Mouse (Mus musculus): ENCODE data around the gene Gbx1. TPM values are rescaled to one million over a fixed set of nuclear protein-coding genes. Genes with fewer than 3 reads are reported as not detected.

Gene Gbx1
- polyA plus RNA-seq, 1 experiment from 2014 or later = 0.04 TPM

DNA sequence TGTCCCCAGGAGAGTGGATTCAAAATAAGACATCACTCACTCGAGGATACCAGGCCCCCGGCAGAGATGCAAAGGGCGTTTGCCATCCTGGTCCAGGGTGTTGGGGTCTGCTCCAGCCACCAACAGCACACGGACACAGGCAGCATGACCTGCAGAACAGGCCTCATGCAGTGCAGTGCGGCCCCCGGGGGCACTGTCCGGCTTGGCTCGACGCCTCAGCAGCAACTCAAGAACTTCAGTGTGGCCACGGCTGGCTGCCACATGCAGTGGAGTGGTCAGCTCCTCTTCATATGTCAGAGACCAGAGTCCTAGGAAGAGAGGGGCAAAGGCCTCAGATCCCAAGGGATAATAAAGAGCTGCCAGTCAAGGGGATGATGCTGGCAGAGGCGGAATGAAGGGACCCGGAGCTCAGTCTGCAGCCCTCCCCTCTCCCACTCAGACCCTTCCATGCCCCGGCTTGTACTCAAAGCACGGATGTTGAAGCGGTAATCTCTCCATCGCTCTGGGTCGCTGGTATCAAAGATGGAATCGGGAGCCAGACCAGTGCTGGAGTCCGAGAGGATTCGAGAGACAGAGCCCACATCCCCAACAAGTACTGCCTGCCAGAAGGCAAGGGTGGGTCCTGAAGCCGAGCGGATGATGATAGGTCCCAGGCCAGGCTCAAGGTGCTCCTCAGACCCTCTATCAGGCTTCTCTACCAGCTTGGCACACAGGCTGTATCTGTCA lies 12.7 kb upstream of the Gbx1 start:
- Histone ChIP-seq H3K4me1 (peaks cover 16% of the 10 kb centered on the region), H3K27me3 (no peaks in the 10 kb centered on the region), H3K9me3 (no peaks in the 10 kb centered on the region), H3K27ac (no peak overlapping the region), H3K36me3 (no peaks in the 10 kb centered on the region), H3K4me3 (no peak overlapping the region), H3K4me2 (replicated peaks) (no peak overlapping the region), H3K9ac (no peak overlapping the region)
- ATAC-seq (ENCODE audit: insufficient number of reproducible peaks, insufficient read depth, low FRiP score, low TSS enrichment) = no peak
- WGBS = 78% methylated on average over 22 of the region's 22 CpGs

DNA sequence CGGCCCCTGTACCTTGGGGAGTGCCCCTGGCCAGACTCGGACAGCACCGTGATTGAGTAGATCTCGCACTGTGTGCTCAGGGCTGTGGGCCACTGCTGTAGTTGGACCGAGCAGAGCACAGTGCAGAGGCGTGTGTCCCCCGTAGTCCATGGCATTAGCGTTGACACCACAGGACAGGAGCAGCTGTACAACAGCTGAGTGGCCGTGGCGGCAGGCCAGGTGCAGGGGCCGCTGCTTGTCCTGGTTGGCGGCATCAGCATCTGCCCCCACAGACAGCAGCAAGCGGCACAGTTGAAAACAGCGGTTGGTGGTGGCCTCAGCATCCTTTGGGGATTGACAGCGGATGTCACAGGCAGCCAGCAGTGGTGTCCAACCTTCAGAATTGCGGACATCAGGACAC lies 10.6 kb upstream of the Gbx1 start:
- H3K36me3 ChIP-seq = no peaks in the 10 kb centered on the region
- H3K9me3 ChIP-seq = no peaks in the 10 kb centered on the region
- WGBS = 67% methylated on average over 16 of the region's 16 CpGs
- H3K27ac ChIP-seq = no peak overlapping the region
- no peak overlapping the region for H3K9ac ChIP-seq
- peaks cover 16% of the 10 kb centered on the region for H3K4me1 ChIP-seq
- H3K4me2 ChIP-seq (replicated peaks) = no peak overlapping the region
- no peak overlapping the region for H3K4me3 ChIP-seq
- ATAC-seq (ENCODE audit: insufficient number of reproducible peaks, insufficient read depth, low FRiP score, low TSS enrichment) = no peak
- peaks cover 9% of the 10 kb centered on the region; the same call in 1 of the 2 replicates for H3K27me3 ChIP-seq

DNA sequence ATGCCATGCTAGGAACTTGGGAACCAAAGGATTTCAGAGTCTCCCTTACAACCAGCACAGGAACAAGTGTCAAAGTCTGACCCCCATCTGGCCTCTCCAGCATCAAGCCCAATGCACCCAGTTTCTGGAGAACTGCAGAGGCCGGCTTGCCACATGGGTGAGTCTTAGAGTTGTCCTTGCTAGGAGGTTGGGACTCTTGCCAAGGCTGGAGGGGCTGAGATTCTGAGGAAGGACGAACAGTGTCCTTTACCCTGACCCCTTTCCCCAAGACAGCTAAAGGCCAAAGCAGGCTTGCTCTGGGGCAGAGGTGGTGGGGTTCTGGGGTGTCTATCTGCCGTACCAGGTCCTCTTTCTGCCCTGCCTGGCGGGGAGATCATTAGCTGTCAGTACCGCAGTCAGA lies 9.5 kb upstream of the Gbx1 start:
- Histone ChIP-seq H3K4me1 (peaks cover 14% of the 10 kb centered on the region), H3K4me2 (replicated peaks) (no peak overlapping the region), H3K27ac (no peak overlapping the region), H3K36me3 (no peaks in the 10 kb centered on the region), H3K9me3 (no peaks in the 10 kb centered on the region), H3K9ac (no peak overlapping the region), H3K27me3 (peaks cover 11% of the 10 kb centered on the region), H3K4me3 (no peak overlapping the region)
- no peak for ATAC-seq (ENCODE audit: insufficient number of reproducible peaks, insufficient read depth, low FRiP score, low TSS enrichment)
- 72% methylated on average over 5 of the region's 5 CpGs for WGBS

DNA sequence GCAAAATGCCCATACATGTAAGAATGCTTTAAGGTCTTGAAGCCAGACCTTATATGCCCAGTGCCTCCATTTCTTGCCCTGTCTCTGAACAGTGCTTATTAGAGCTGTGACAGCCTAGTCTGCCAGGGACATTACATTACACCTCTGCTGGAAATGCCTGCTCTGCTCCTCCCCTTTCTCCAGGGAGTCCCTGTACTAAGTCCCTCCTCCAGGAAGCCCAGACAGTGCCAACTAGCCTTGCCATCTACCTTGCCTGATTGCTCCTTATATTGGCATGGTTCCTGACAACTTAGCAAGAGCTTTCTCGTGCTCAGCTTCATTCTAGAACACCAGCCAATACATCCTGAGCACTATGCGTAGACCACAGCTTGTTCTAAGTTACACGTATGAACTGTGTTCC lies 8.7 kb upstream of the Gbx1 start:
- no peak overlapping the region for H3K27ac ChIP-seq
- 82% methylated on average over 3 of the region's 3 CpGs for WGBS
- H3K9ac ChIP-seq = no peak overlapping the region
- no peak for ATAC-seq (ENCODE audit: insufficient number of reproducible peaks, insufficient read depth, low FRiP score, low TSS enrichment)
- H3K27me3 ChIP-seq = peaks cover 18% of the 10 kb centered on the region
- no peaks in the 10 kb centered on the region for H3K36me3 ChIP-seq
- H3K9me3 ChIP-seq = no peaks in the 10 kb centered on the region
- H3K4me1 ChIP-seq = peaks cover 6% of the 10 kb centered on the region
- no peak overlapping the region for H3K4me3 ChIP-seq
- H3K4me2 ChIP-seq (replicated peaks) = no peak overlapping the region

DNA sequence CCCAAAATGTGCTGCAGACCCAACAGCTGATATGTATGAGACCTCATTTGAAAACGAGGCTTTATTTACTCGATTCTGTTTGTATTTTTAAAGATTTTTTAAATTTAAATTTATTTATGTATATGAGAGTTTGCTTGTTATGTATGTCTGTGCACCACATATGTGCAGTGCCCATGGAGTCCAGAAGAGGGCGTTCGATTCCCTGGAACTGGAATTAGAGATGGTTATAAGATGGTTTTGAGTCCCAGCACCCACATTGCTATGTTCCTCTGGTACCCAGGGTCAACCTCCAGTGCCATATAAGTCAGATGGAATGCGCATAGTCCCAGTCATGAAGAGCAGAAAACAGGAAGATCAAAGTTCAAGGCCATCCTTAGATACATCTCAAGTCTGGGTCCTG lies 7.3 kb upstream of the Gbx1 start:
- no peaks in the 10 kb centered on the region for H3K4me1 ChIP-seq
- no peaks in the 10 kb centered on the region for H3K9me3 ChIP-seq
- H3K36me3 ChIP-seq = no peaks in the 10 kb centered on the region
- no peak overlapping the region for H3K4me2 ChIP-seq (replicated peaks)
- H3K27ac ChIP-seq = no peak overlapping the region
- H3K9ac ChIP-seq = no peak overlapping the region
- H3K4me3 ChIP-seq = no peak overlapping the region
- ATAC-seq (ENCODE audit: insufficient number of reproducible peaks, insufficient read depth, low FRiP score, low TSS enrichment) = no peak
- peaks cover 31% of the 10 kb centered on the region for H3K27me3 ChIP-seq
- 54% methylated on average over 5 of the region's 5 CpGs for WGBS

DNA sequence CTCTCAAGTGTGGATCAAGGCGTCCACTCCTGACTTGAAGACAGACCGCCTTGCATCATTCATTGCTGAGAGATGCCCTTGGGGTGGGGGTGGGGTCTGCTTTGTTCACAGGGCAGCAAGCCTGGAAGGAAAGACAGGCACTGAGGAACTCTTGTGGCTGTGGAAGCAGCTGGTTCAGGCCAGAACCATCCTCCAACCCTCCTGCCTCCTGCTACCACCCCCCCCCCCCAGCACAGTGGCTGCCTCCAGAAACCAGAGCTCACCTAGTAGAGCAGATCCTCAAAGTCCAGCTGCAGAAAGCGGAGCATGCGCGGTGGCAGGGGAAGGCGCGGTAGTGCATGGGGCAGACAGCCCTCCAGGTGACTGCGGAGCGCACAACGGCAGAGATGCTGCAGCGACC lies 6.4 kb upstream of the Gbx1 start:
- peaks cover 40% of the 10 kb centered on the region for H3K27me3 ChIP-seq
- H3K9ac ChIP-seq = no peak overlapping the region
- 45% methylated on average over 11 of the region's 11 CpGs for WGBS

DNA sequence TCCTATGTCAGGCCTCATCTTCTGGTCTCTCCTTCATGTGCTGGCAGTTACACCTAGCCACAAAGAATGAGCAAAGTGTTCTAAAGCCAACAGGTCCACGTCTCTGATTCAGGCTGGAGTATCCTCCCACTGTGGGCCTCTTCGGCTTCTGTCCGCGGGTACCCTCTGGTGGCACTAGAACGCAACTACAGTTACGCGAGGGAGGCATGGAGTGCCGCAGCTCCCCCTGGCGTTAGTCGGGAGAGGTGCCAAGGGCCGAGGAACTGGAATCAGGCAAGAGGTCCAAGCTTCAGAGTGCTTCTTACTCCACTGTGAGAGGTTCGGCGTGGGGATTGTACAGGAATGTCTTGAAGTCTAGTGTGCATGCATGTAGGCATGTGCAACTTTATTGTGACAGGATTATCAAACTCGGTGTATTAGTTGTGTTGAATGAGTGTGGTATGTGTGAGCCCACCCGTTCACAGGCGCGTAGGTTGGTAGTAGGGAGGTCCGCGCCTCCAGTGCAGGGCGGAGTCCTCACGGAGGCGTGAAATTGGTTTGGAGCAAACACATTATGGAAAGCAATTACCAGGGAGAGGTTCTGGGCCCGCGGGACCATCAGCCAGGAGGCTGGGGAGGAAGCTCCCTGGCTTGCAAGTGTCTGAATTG lies 3.2 kb upstream of the Gbx1 start:
- ATAC-seq (ENCODE audit: insufficient number of reproducible peaks, insufficient read depth, low FRiP score, low TSS enrichment) = no peak
- H3K9ac ChIP-seq = no peak overlapping the region
- no peaks in the 10 kb centered on the region for H3K36me3 ChIP-seq
- H3K4me2 ChIP-seq (replicated peaks) = no peak overlapping the region
- 20% methylated on average over 24 of the region's 24 CpGs for WGBS
- no peak overlapping the region for H3K4me3 ChIP-seq
- no peaks in the 10 kb centered on the region for H3K9me3 ChIP-seq
- peaks cover 12% of the 10 kb centered on the region; the same call in 1 of the 2 replicates for H3K4me1 ChIP-seq
- H3K27me3 ChIP-seq = peaks cover 72% of the 10 kb centered on the region
- H3K27ac ChIP-seq = no peak overlapping the region

More for the DNA sequence above, 6.4 kb upstream of the Gbx1 start:
- H3K27ac ChIP-seq = no peak overlapping the region
- ATAC-seq (ENCODE audit: insufficient number of reproducible peaks, insufficient read depth, low FRiP score, low TSS enrichment) = no peak
- no peaks in the 10 kb centered on the region for H3K9me3 ChIP-seq
- no peak overlapping the region for H3K4me2 ChIP-seq (replicated peaks)
- no peaks in the 10 kb centered on the region for H3K4me1 ChIP-seq
- H3K4me3 ChIP-seq = no peak overlapping the region
- H3K36me3 ChIP-seq = no peaks in the 10 kb centered on the region

DNA sequence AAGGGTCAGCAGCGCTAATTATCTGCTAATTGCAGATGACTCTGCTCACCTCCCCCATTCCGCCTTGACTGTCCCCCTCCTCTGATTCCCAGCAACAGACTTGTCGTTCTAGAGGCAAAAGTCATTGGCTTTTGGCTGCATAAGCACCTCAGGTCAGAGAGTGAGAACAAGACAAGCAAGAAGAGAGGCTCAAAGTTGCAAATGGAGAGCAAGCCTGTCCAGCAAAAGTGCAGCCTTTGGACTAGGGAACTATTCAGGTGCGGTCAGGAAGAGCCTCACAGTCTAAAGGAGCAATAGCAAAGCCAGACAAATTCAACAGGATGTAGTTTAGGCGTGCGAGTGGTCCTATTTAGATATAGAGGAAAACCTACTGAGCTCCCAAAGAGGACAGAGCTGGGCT lies 778 bp upstream of the Gbx1 start:
- ATAC-seq (ENCODE audit: insufficient number of reproducible peaks, insufficient read depth, low FRiP score, low TSS enrichment) = no peak
- H3K27me3 ChIP-seq = peaks cover 87% of the 10 kb centered on the region
- 15% methylated on average over 6 of the region's 6 CpGs for WGBS
- no peak overlapping the region for H3K4me2 ChIP-seq (replicated peaks)
- no peaks in the 10 kb centered on the region for H3K9me3 ChIP-seq
- H3K36me3 ChIP-seq = no peaks in the 10 kb centered on the region
- no peak overlapping the region for H3K9ac ChIP-seq
- H3K4me3 ChIP-seq = no peak overlapping the region
- peaks cover 12% of the 10 kb centered on the region; the same call in 1 of the 2 replicates for H3K4me1 ChIP-seq
- H3K27ac ChIP-seq = no peak overlapping the region

DNA sequence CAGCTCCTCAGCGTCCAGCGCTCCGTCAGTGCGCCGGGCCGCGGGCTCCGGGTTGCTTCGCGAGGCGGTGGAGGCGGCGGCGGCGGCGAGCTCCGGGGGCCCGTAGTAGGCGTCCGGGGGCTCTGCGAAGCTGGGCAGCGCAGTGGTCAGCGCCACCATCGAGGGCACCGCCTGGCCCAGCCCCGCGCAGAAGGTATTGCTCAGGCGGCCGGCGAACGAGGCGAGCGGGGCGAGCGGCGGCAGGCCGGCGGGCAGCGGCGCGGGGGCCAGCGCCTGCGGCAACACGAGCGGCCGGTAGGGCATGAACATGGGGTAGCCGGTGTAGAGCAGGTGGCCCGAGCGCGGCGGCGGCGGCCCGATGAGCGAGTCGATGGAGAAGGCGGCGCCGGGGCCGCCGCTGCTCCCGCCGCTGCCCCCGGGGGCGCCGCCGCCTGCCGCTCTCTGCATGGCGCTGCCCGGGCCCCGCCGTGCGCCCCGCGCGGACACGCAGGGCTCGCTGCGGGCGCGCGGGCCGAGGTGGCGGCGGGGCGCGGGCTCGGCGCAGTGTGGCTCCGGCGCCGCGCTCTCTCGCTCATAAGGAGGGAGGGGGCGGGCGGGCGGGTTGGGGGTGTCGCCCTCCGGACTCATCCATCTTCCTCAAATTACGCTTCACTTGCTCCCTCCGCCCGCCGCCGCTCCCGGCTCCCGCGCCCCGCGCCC lies 663 bp downstream of the Gbx1 start:
- H3K27ac ChIP-seq = no peak overlapping the region

DNA sequence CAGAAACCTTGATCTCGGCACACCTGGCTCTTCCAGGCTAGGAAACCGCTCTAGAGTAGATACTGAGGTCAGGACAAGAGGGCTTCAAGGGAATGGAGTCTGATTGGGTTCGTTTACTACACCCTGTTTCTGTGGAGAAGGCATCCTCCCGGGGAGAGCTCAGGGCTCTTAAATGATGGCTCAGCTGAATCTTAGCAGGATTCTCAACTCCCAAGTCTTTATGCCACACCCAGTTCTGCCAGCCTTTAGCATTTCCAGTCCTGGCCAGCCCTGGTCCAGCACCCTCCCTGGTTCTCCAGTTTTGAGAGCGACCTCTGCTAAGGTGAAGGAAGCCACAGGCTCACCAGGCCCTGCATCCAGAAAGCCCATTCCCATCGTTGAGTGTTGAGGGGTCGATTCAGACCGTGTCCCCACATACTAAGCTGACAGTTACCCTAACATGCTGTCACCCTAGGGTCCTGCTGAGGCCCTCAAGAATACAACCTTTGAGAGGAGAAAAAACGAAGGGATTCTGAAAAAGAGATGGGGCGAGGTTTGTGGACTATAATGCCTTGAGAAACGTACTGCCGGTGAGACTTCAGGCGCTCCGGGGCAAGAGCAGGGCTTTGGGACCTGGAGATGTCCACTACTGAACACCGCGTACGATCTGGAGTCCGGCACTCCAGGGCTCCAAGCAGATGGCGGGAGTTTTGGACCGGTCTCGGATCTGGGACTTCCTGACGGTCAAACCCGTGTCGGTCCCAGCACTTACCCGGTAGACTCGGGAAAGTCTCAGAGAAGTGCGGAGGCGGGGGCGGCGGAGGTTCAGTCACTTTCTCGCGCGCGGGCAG lies 1.4 kb downstream of the Gbx1 start:
- H3K4me2 ChIP-seq (replicated peaks) = peak overlapping the region; percentile 68
- no peaks in the 10 kb centered on the region for H3K9me3 ChIP-seq
- H3K27ac ChIP-seq = no peak overlapping the region
- H3K4me1 ChIP-seq = peaks cover 12% of the 10 kb centered on the region; the same call in 1 of the 2 replicates
- H3K36me3 ChIP-seq = no peaks in the 10 kb centered on the region
- H3K27me3 ChIP-seq = peaks cover 92% of the 10 kb centered on the region
- 2% methylated on average over 34 of the region's 34 CpGs for WGBS
- no peak for ATAC-seq (ENCODE audit: insufficient number of reproducible peaks, insufficient read depth, low FRiP score, low TSS enrichment)
- peak overlapping the region; percentile 33; the same call in 1 of the 2 replicates for H3K9ac ChIP-seq
- peak overlapping the region; percentile 38 for H3K4me3 ChIP-seq

More for the DNA sequence above, 663 bp downstream of the Gbx1 start:
- ATAC-seq (ENCODE audit: insufficient number of reproducible peaks, insufficient read depth, low FRiP score, low TSS enrichment) = no peak
- peak overlapping the region; percentile 33 for H3K9ac ChIP-seq
- no peaks in the 10 kb centered on the region for H3K9me3 ChIP-seq
- H3K36me3 ChIP-seq = no peaks in the 10 kb centered on the region
- peaks cover 12% of the 10 kb centered on the region; the same call in 1 of the 2 replicates for H3K4me1 ChIP-seq
- peaks cover 96% of the 10 kb centered on the region for H3K27me3 ChIP-seq
- WGBS = 0% methylated on average over 77 of the region's 109 CpGs
- peak overlapping the region; percentile 68 for H3K4me2 ChIP-seq (replicated peaks)
- peak overlapping the region; percentile 38 for H3K4me3 ChIP-seq

DNA sequence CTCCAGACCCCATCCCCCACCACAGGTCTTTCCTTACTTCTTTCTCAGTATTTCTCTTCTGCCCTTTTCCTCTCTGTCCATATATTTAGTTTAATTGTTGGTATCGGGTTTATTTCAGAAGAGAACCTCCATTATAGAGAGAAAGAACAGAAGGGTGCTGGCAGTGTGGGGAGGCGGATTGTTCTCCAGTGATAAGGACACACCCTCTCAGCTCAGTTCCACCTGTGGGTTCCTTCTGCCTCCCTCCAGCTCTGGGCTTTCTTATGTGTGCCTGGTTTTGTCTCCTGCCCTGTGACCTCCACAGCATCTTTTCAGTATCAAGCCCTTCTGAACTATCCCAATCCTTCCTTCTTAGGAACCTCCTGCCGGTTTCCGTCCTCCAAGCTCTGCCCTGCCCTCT lies 2.5 kb downstream of the Gbx1 start:
- H3K4me2 ChIP-seq (replicated peaks) = no peak overlapping the region
- no peak overlapping the region for H3K27ac ChIP-seq
- H3K4me3 ChIP-seq = no peak overlapping the region
- no peak overlapping the region for H3K9ac ChIP-seq
- no peaks in the 10 kb centered on the region for H3K9me3 ChIP-seq
- peaks cover 12% of the 10 kb centered on the region; the same call in 1 of the 2 replicates for H3K4me1 ChIP-seq
- 5% methylated on average over 4 of the region's 4 CpGs for WGBS
- no peaks in the 10 kb centered on the region for H3K36me3 ChIP-seq
- H3K27me3 ChIP-seq = peaks cover 88% of the 10 kb centered on the region
- no peak for ATAC-seq (ENCODE audit: insufficient number of reproducible peaks, insufficient read depth, low FRiP score, low TSS enrichment)

Measured in embryonic facial prominence, embryonic 12.5 days (tissue).